In the genomic region with DNA sequence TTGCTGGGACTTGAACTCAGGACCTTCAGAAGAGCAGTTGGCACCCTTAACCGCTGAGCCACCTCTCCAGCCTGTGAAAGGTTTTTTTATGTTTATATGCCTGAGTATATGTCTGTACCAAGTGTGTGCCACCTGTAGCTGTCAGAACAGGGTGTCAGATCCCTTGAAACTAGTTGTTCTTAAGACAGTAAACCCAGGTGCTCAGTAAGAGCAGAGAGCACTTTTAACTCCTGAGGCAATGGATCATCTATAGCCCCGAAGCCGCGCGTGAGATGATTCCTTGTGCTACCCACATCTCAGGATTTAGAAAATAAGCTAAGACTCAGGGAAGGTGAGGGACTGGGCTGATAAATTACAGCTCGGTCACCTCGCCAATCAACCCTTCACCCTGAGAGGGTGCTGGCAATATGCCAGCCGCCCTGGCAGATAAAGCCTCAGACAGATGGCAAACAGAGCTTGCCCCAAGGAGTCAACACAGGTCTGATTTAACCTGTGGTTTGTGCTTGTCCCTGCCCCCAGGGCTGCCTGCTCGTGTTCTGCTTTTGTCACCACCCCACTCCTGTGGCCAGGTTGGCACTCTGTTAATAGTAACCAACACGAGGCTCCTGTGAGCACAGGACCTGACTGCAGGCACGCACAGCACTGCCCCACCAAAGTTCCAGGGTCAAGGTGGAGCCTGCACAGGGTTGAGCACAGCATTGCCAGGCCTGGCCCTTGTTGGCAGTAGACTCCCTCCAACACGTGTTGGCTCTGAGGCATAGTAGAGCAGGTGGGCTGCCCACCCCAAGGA, we compare ENCODE assay signal across 8 mouse cellular contexts. TPM values are rescaled to one million over a fixed set of nuclear protein-coding genes. Genes with fewer than 3 reads are reported as not detected.
DNase-seq lines count a peak whose midpoint lies in the region; ATAC-seq and TF ChIP-seq lines count a peak whose summit lies in the region.

No protein-coding gene starts in this region.

- 73% methylated on average over 12 of the region's 12 CpGs for WGBS in midbrain, embryonic 13.5 days
- 68% methylated on average over 12 of the region's 12 CpGs for WGBS in midbrain, embryonic 16.5 days
- WGBS in heart, embryonic 16.5 days = 52% methylated on average over 12 of the region's 12 CpGs
- WGBS in limb, embryonic 15.5 days = 62% methylated on average over 12 of the region's 12 CpGs
- 22% methylated on average over 12 of the region's 12 CpGs for WGBS in small intestine, adult 2 months

- no peak overlapping the region for H3K4me2 ChIP-seq in midbrain, embryonic 13.5 days (replicated peaks)
- no peak overlapping the region for H3K4me2 ChIP-seq in midbrain, embryonic 16.5 days (ENCODE audit: low read length)
- H3K4me2 ChIP-seq in heart, embryonic 16.5 days (ENCODE audit: low read depth, low read length) = no peak overlapping the region
- H3K4me2 ChIP-seq in limb, embryonic 15.5 days = no peak overlapping the region

- peak overlapping the region; percentile 41; the same call in 1 of the 2 replicates for H3K27ac ChIP-seq in midbrain, embryonic 13.5 days
- no peak overlapping the region for H3K27ac ChIP-seq in midbrain, embryonic 16.5 days (ENCODE audit: low read length)
- peak overlapping the region; percentile 27 for H3K27ac ChIP-seq in heart, embryonic 16.5 days (ENCODE audit: low read length)
- peak overlapping the region; percentile 28; the same call in 1 of the 2 replicates for H3K27ac ChIP-seq in limb, embryonic 15.5 days
- peak overlapping the region; percentile 56 for H3K27ac ChIP-seq in small intestine, adult 2 months (ENCODE audit: insufficient read depth, low read depth, low read length)

- no peaks in the 10 kb centered on the region for H3K27me3 ChIP-seq in midbrain, embryonic 13.5 days
- H3K27me3 ChIP-seq in midbrain, embryonic 16.5 days (ENCODE audit: control insufficient read depth, insufficient read depth, low read depth, low read length) = no peaks in the 10 kb centered on the region
- no peaks in the 10 kb centered on the region for H3K27me3 ChIP-seq in heart, embryonic 16.5 days (ENCODE audit: control insufficient read depth, insufficient read depth, low read length)
- no peaks in the 10 kb centered on the region for H3K27me3 ChIP-seq in limb, embryonic 15.5 days
- no peaks in the 10 kb centered on the region for H3K27me3 ChIP-seq in small intestine, adult 2 months (ENCODE audit: control insufficient read depth, insufficient read depth, low read length)

- no peak for TF ChIP-seq CTCF in small intestine, adult 2 months (IDR thresholded peaks at IDR 0.05; ENCODE audit: extremely low read depth, insufficient read length, insufficient replicate concordance, low read depth, low read length)

- no peak overlapping the region for H3K4me3 ChIP-seq in midbrain, embryonic 13.5 days (replicated peaks)
- H3K4me3 ChIP-seq in midbrain, embryonic 16.5 days (ENCODE audit: low read depth, low read length) = no peak overlapping the region
- no peak overlapping the region for H3K4me3 ChIP-seq in heart, embryonic 16.5 days (ENCODE audit: low read length)
- H3K4me3 ChIP-seq in limb, embryonic 15.5 days = no peak overlapping the region
- H3K4me3 ChIP-seq in small intestine, adult 2 months (ENCODE audit: low read depth, low read length) = no peak overlapping the region

- ATAC-seq in midbrain, embryonic 13.5 days = peak; percentile 27; the same call in 1 of the 2 replicates
- ATAC-seq in midbrain, embryonic 16.5 days = no peak
- peak; percentile 21 for ATAC-seq in heart, embryonic 16.5 days (replicated peaks; ENCODE audit: extremely low read depth, insufficient read depth, low FRiP score)
- ATAC-seq in limb, embryonic 15.5 days (ENCODE audit: insufficient number of reproducible peaks, low FRiP score, low TSS enrichment, low read depth) = peak; percentile 51

- TF ChIP-seq POLR2A in small intestine, adult 2 months (IDR thresholded peaks at IDR 0.05; ENCODE audit: low read depth, low read length) = no peak; the same call in 1 of the 2 replicates

- H3K9me3 ChIP-seq in midbrain, embryonic 13.5 days = no peaks in the 10 kb centered on the region
- H3K9me3 ChIP-seq in midbrain, embryonic 16.5 days (replicated peaks; ENCODE audit: control insufficient read depth, low read length, poor library complexity, severe bottlenecking) = no peaks in the 10 kb centered on the region
- H3K9me3 ChIP-seq in heart, embryonic 16.5 days (replicated peaks; ENCODE audit: control insufficient read depth, low read length) = no peaks in the 10 kb centered on the region
- H3K9me3 ChIP-seq in limb, embryonic 15.5 days = no peaks in the 10 kb centered on the region

- H3K9ac ChIP-seq in midbrain, embryonic 13.5 days (replicated peaks) = no peak overlapping the region
- no peak overlapping the region for H3K9ac ChIP-seq in midbrain, embryonic 16.5 days (ENCODE audit: low read depth, low read length)
- H3K9ac ChIP-seq in heart, embryonic 16.5 days (ENCODE audit: low read length) = no peak overlapping the region
- H3K9ac ChIP-seq in limb, embryonic 15.5 days = no peak overlapping the region

- no peaks in the 10 kb centered on the region; the same call in 1 of the 2 replicates for H3K4me1 ChIP-seq in midbrain, embryonic 13.5 days (replicated peaks)
- H3K4me1 ChIP-seq in midbrain, embryonic 16.5 days (ENCODE audit: control insufficient read depth, insufficient read depth, low read length) = 0 out of 2 replicates have a peak, but pooled peaks cover 2% of the 10 kb centered on the region
- peaks cover 19% of the 10 kb centered on the region for H3K4me1 ChIP-seq in heart, embryonic 16.5 days (ENCODE audit: control insufficient read depth, insufficient read depth, low read length)
- peaks cover 14% of the 10 kb centered on the region for H3K4me1 ChIP-seq in limb, embryonic 15.5 days
- H3K4me1 ChIP-seq in small intestine, adult 2 months (ENCODE audit: control insufficient read depth, insufficient read depth, insufficient read length, low read length) = peaks cover 15% of the 10 kb centered on the region

- DNase-seq in cerebellum, adult 18-20 months = peak; percentile 80 to 81
- no peak for DNase-seq in layer of hippocampus, postnatal 25 days (ENCODE audit: extremely low spot score in 1 of 2, low spot score in 1 of 2)
- DNase-seq in frontal cortex, postnatal 25 days (ENCODE audit: low spot score in 2 of 2) = no peak

- peaks cover 62% of the 10 kb centered on the region for H3K36me3 ChIP-seq in midbrain, embryonic 13.5 days
- peaks cover 19% of the 10 kb centered on the region for H3K36me3 ChIP-seq in midbrain, embryonic 16.5 days (ENCODE audit: control insufficient read depth, insufficient read depth, low read length)
- peaks cover 39% of the 10 kb centered on the region for H3K36me3 ChIP-seq in heart, embryonic 16.5 days (ENCODE audit: control insufficient read depth, insufficient read depth)
- peaks cover 59% of the 10 kb centered on the region for H3K36me3 ChIP-seq in limb, embryonic 15.5 days
- peaks cover 25% of the 10 kb centered on the region for H3K36me3 ChIP-seq in small intestine, adult 2 months (ENCODE audit: control insufficient read depth, insufficient read depth, low read length)

RNA-seq across cellular contexts. Expression of a gene that starts 13.5 kb away (rescaled TPM):
- polyA plus RNA-seq in midbrain, embryonic 13.5 days (2015; fragmentation: Nextera tagmentation; extraction: Ambion mirVana) = 590 and 618 TPM in 2 replicates
- polyA plus RNA-seq in midbrain, embryonic 16.5 days (2015; fragmentation: Nextera tagmentation; extraction: Ambion mirVana) = 425 and 475 TPM in 2 replicates
- 323 and 367 TPM in 2 replicates for polyA plus RNA-seq in heart, embryonic 16.5 days (2015; fragmentation: Nextera tagmentation; extraction: Ambion mirVana)
- polyA plus RNA-seq in limb, embryonic 15.5 days (2015; fragmentation: Nextera tagmentation; extraction: Ambion mirVana) = 513 and 518 TPM in 2 replicates
- 35.9 and 69.4 TPM in 2 replicates for polyA plus RNA-seq in small intestine, adult 2 months (2012; rRNA removed)
- 100 to 1,000 TPM; 125 to 140 TPM for total RNA-seq in layer of hippocampus, postnatal 25 days (2021)

RNA-seq across cellular contexts. Expression of a gene that starts 38.1 kb away (rescaled TPM):
- 126 and 134 TPM in 2 replicates for polyA plus RNA-seq in midbrain, embryonic 13.5 days (2015; fragmentation: Nextera tagmentation; extraction: Ambion mirVana)
- polyA plus RNA-seq in midbrain, embryonic 16.5 days (2015; fragmentation: Nextera tagmentation; extraction: Ambion mirVana) = 83.1 and 90.9 TPM in 2 replicates
- polyA plus RNA-seq in heart, embryonic 16.5 days (2015; fragmentation: Nextera tagmentation; extraction: Ambion mirVana) = 84.6 and 90.4 TPM in 2 replicates
- polyA plus RNA-seq in limb, embryonic 15.5 days (2015; fragmentation: Nextera tagmentation; extraction: Ambion mirVana) = 100 and 104 TPM in 2 replicates
- 35.5 and 105 TPM in 2 replicates for polyA plus RNA-seq in small intestine, adult 2 months (2012; rRNA removed)
- total RNA-seq in layer of hippocampus, postnatal 25 days (2021) = 10 to 100 TPM; 36.7 to 59.1 TPM

RNA-seq across cellular contexts. Expression of a gene that starts 44.8 kb away (rescaled TPM):
- 47.1 and 47.4 TPM in 2 replicates for polyA plus RNA-seq in midbrain, embryonic 13.5 days (2015; fragmentation: Nextera tagmentation; extraction: Ambion mirVana)
- 115 and 148 TPM in 2 replicates for polyA plus RNA-seq in midbrain, embryonic 16.5 days (2015; fragmentation: Nextera tagmentation; extraction: Ambion mirVana)
- polyA plus RNA-seq in heart, embryonic 16.5 days (2015; fragmentation: Nextera tagmentation; extraction: Ambion mirVana) = 70.1 and 70.7 TPM in 2 replicates
- polyA plus RNA-seq in limb, embryonic 15.5 days (2015; fragmentation: Nextera tagmentation; extraction: Ambion mirVana) = 233 and 345 TPM in 2 replicates
- 85.1 and 293 TPM in 2 replicates for polyA plus RNA-seq in small intestine, adult 2 months (2012; rRNA removed)
- 10 to 100 TPM in 1 of 2 experiments, 1 to 10 TPM in 1; 7.1 to 13.9 TPM for total RNA-seq in layer of hippocampus, postnatal 25 days (2021)

Comparison
In these comparisons a context has a peak if more than half of its experiments do, and no peak if none do; other contexts are left out.
1. DNase-seq: peak in cerebellum, adult 18-20 months (2 of 2); none in layer of hippocampus, postnatal 25 days (0 of 2) and frontal cortex, postnatal 25 days (0 of 2).